Mouse (Mus musculus) kidney, adult 2 months (tissue): ENCODE data around the gene Ccnjl. TPM values are rescaled to one million over a fixed set of nuclear protein-coding genes. Genes with fewer than 3 reads are reported as not detected.
A peak's percentile ranks its signal among the peaks of the same experiment; 100 is the strongest.

ENCODE experiments used
- DNase-seq: peaks from one replicate; pipeline ENCODE4 v3.0.0; 2021
- H3K27ac ChIP-seq: fragments of 200-500 bp; 2 replicates; pipeline ENCODE4 v1.5.1; 2012; ENCODE audit warnings: low read depth, low read length, control low read depth, inconsistent platforms; ENCODE audit not compliant: insufficient read depth
- H3K27me3 ChIP-seq: fragments of 200-500 bp; replicated peaks from 2 replicates; pipeline ENCODE4 v1.6.1; 2012; ENCODE audit warnings: mild to moderate bottlenecking, moderate library complexity, low read length, inconsistent platforms; ENCODE audit not compliant: control insufficient read depth, insufficient read depth
- H3K36me3 ChIP-seq: fragments of 200-500 bp; 2 replicates; pipeline ENCODE4 v1.6.1; 2012; ENCODE audit warnings: mild to moderate bottlenecking, moderate library complexity, low read length, inconsistent platforms; ENCODE audit not compliant: control insufficient read depth, insufficient read depth
- H3K4me1 ChIP-seq: fragments of 200-500 bp; 2 replicates; pipeline ENCODE4 v1.6.1; 2011; ENCODE audit warnings: low read length; ENCODE audit not compliant: control insufficient read depth, insufficient read depth
- H3K4me3 ChIP-seq: fragments of 200-500 bp; 2 replicates; pipeline ENCODE4 v1.5.1; 2011; ENCODE audit warnings: mild to moderate bottlenecking, low read depth, low read length, control low read depth; ENCODE audit not compliant: insufficient read depth
- CTCF ChIP-seq: fragments of 200-500 bp; conservative IDR thresholded peaks from 2 replicates; pipeline ENCODE4 v1.5.1; 2011; ENCODE audit warnings: low read depth, mild to moderate bottlenecking, control low read depth, low read length, moderate library complexity, mixed read lengths; ENCODE audit not compliant: insufficient read depth, insufficient read length
- POLR2A ChIP-seq: fragments of 200-500 bp; IDR thresholded peaks from one replicate; pipeline ENCODE4 v1.6.1; 2011; ENCODE audit warnings: low read depth, low read length, control low read depth
- WGBS: fragments of 180-500 bp; shearing (Covaris S2); methylation state at CpG from one replicate; pipeline ENCODE4 v1.1.7; 2018; 5-methylcytosine and 5-hydroxymethylcytosine counted together
- polyA plus RNA-seq: library from polyadenylated mRNA; depleted of rRNA; stranded (reverse); fragments of >200 nt; gene quantifications from 2 replicates; pipeline ENCODE4 v1.2.3, GENCODE M21; 2012

The Ccnjl gene
- polyA plus RNA-seq, 1 experiment, result 1.0 TPM

DNA sequence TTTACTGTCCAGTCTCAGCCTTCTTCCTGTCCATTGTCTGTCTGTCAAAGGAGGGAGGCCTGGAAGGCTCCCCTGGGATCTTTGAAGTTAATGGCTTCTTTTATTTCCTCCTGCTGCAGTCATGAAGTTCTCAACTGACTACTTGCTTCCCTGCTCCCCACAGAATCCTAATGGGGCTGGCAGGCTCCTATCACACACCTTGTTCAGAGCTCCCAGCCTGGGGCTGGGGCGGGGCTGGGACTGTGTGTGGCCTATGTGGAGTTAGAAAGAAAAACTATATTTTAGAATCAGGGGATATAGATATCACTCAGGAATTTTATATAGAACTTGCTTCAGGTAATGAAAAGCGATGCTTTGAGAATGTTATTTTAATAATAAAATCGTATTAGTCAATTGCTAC is 8.1 kb upstream of the Ccnjl start:
- no peaks in the 10 kb centered on the region for H3K4me1 ChIP-seq
- no peaks in the 10 kb centered on the region for H3K36me3 ChIP-seq
- 84% methylated on average over 3 of the region's 3 CpGs for WGBS
- peak; percentile 44 for DNase-seq
- H3K4me3 ChIP-seq, result no peak overlapping the region
- H3K27ac ChIP-seq, result no peak overlapping the region
- H3K27me3 ChIP-seq, result no peaks in the 10 kb centered on the region
- TF ChIP-seq POLR2A, result no peak
- TF ChIP-seq CTCF, result no peak

- WGBS, result 4% methylated on average over 25 of the region's 25 CpGs
- Histone ChIP-seq H3K36me3 (no peaks in the 10 kb centered on the region), H3K4me1 (no peaks in the 10 kb centered on the region), H3K4me3 (peak overlapping the region; percentile 73), H3K27ac (0 out of 2 replicates have a peak overlapping the region, but pooled peaks have one; percentile 33), H3K27me3 (no peaks in the 10 kb centered on the region)
- DNase-seq, result peak; percentile 8
- TF ChIP-seq CTCF (no peak), POLR2A (no peak)
Observed at GRCm38 (mm10) chr11:43528078-43528682, 404 bp upstream of the Ccnjl start.

DNA sequence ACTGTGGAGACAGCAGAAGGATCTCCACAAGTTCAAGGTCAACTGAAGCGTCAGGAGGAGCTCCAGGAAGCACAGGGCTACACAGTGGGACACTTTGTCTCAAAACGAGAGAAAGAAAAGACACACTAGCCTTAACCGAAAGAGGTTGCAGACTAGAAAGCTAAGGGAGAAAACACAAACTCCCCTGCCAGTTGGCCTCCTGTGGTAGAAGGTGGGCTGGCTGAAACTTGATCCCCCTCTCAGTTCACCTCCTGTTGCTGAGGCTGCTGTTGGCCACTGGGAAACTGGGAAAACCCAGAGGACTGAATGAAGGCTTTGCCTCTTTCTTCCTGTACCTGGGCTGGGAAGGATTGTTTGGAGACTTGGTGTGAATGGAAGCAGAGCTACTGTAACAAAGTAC is 1.5 kb downstream of the Ccnjl start:
- Histone ChIP-seq H3K27ac (no peak overlapping the region), H3K27me3 (no peaks in the 10 kb centered on the region), H3K4me1 (no peaks in the 10 kb centered on the region), H3K4me3 (no peak overlapping the region), H3K36me3 (no peaks in the 10 kb centered on the region)
- 81% methylated on average over 3 of the region's 3 CpGs for WGBS
- no peak for DNase-seq
- TF ChIP-seq CTCF (no peak), POLR2A (no peak)

DNA sequence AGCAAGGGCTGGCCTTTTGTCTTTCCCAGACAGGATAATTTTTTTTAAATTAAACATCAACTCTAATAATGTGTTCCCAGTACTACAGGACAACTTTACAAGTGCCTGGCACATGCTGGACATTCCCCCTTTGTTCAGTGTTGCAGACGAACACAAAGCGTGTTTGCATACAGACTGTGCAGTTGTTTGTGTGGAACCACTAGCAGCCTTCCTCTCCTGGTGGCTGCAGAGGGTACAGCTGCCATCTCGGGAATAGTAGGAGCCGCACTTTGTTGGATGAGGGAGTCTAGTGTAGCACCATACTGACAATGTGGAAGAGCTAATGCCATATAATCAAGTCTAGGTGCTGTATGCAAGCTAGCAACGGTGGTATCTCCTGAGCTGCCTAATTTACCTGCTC is 3.0 kb downstream of the Ccnjl start:
- H3K4me3 ChIP-seq, result no peak overlapping the region
- DNase-seq, result no peak
- TF ChIP-seq CTCF (no peak), POLR2A (no peak)
- H3K27me3 ChIP-seq, result no peaks in the 10 kb centered on the region
- H3K27ac ChIP-seq, result no peak overlapping the region
- H3K4me1 ChIP-seq, result no peaks in the 10 kb centered on the region
- no peaks in the 10 kb centered on the region for H3K36me3 ChIP-seq
- WGBS, result 77% methylated on average over 5 of the region's 5 CpGs

DNA sequence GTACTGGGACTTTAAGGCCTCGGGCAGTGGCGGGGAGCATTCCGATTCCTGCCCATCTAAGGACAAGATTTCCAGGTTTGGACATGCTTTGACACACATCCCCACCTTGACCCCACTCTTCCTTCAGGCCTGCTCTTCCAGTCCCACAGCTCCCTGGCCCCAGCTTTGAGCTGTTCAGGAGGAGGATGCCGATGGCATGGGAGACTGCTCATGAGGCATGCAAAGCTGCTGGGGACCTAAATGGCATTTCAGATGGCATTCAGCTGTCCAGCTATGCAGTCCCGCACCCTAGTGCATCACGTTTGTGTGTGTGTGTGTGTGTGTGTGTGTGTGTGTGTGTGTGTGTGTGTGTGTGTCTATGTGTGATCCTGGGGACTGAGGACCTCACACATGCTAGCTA is 8.5 kb downstream of the Ccnjl start:
- Histone ChIP-seq H3K36me3 (no peaks in the 10 kb centered on the region), H3K4me3 (no peak overlapping the region), H3K27me3 (no peaks in the 10 kb centered on the region), H3K27ac (no peak overlapping the region), H3K4me1 (no peaks in the 10 kb centered on the region)
- peak; percentile 11 for DNase-seq
- 59% methylated on average over 6 of the region's 6 CpGs for WGBS
- no peak for TF ChIP-seq CTCF
- no peak for TF ChIP-seq POLR2A

GRCm38 (mm10) chr11:43539863-43540262 is 11.3 kb downstream of the Ccnjl start:
- no peak for DNase-seq
- Histone ChIP-seq H3K36me3 (no peaks in the 10 kb centered on the region), H3K4me3 (no peak overlapping the region), H3K27ac (no peak overlapping the region), H3K4me1 (no peaks in the 10 kb centered on the region), H3K27me3 (no peaks in the 10 kb centered on the region)
- WGBS, result 66% methylated on average over 6 of the region's 6 CpGs
- TF ChIP-seq CTCF (no peak), POLR2A (no peak)

- DNase-seq, result no peak
- H3K27ac ChIP-seq, result no peak overlapping the region
- H3K27me3 ChIP-seq, result no peaks in the 10 kb centered on the region
- 0 out of 2 replicates have a peak, but pooled peaks cover under 1% of the 10 kb centered on the region for H3K4me1 ChIP-seq
- H3K36me3 ChIP-seq, result no peaks in the 10 kb centered on the region
- no peak overlapping the region for H3K4me3 ChIP-seq
- TF ChIP-seq CTCF, result no peak
- TF ChIP-seq POLR2A, result no peak
- 88% methylated on average over 15 of the region's 15 CpGs for WGBS
Observed at GRCm38 (mm10) chr11:43543711-43544466, 15.3 kb downstream of the Ccnjl start.
